ENCODE assay signal across 26 mouse cellular contexts in genomic region chr11:11708154-11708719, GRCm38 (mm10).
"Had no signal": no experiment of that assay in that cellular context is flagged by ENCODE, and none has a peak within 500 bp of the region (broad histone marks: within the 10 kb centered on the region; RNA-seq: fewer than 3 reads in every experiment).

No protein-coding gene starts in this region.

- H3K4me2 ChIP-seq: heart, embryonic 11.5 days; heart, embryonic 13.5 days; heart, embryonic 15.5 days; hindbrain, embryonic 13.5 days; hindbrain, embryonic 15.5 days; kidney, embryonic 15.5 days; limb, embryonic 13.5 days; limb, embryonic 15.5 days had no signal

- H3K4me1 ChIP-seq: heart, embryonic 15.5 days; hindbrain, embryonic 13.5 days; hindbrain, embryonic 15.5 days; kidney, embryonic 15.5 days; limb, embryonic 13.5 days; limb, embryonic 15.5 days had no signal

- H3K27ac ChIP-seq: gastrocnemius, adult 2 months; heart, embryonic 13.5 days; heart, embryonic 15.5 days; hindbrain, embryonic 13.5 days; hindbrain, embryonic 15.5 days; hindbrain, postnatal 0 days; kidney, embryonic 15.5 days; kidney, postnatal 0 days; limb, embryonic 13.5 days; limb, embryonic 15.5 days; liver, embryonic 14.5 days had no signal

- H3K4me3 ChIP-seq: gastrocnemius, adult 2 months; heart, embryonic 13.5 days; heart, embryonic 15.5 days; hindbrain, embryonic 13.5 days; hindbrain, embryonic 15.5 days; kidney, embryonic 15.5 days; limb, embryonic 13.5 days; limb, embryonic 15.5 days had no signal

- DNase-seq: gastrocnemius, adult 2 months; gastrocnemius, postnatal 10 days; gastrocnemius, postnatal 25 days; heart, adult 18-20 months; heart, postnatal 14 days; heart, postnatal 36 days; kidney, adult 11 months; kidney, adult 2 months; kidney, adult 9 months; kidney, postnatal 14 days; kidney, postnatal 36 days; layer of hippocampus, adult 9-11 months; layer of hippocampus, postnatal 36 days; left cerebral cortex, postnatal 4 days had no signal

- ATAC-seq: hindbrain, postnatal 0 days; intestine, embryonic 16.5 days had no signal

- H3K9me3 ChIP-seq: heart, embryonic 13.5 days; heart, embryonic 15.5 days; hindbrain, embryonic 13.5 days; hindbrain, embryonic 15.5 days; kidney, embryonic 15.5 days; limb, embryonic 13.5 days; limb, embryonic 15.5 days had no signal

- H3K27me3 ChIP-seq: heart, embryonic 15.5 days; hindbrain, embryonic 13.5 days; hindbrain, embryonic 15.5 days; kidney, embryonic 15.5 days; limb, embryonic 13.5 days; limb, embryonic 15.5 days had no signal

- H3K9ac ChIP-seq: heart, embryonic 13.5 days; heart, embryonic 15.5 days; hindbrain, embryonic 13.5 days; hindbrain, embryonic 15.5 days; kidney, embryonic 15.5 days; limb, embryonic 13.5 days; liver, embryonic 14.5 days had no signal

- H3K36me3 ChIP-seq: heart, embryonic 13.5 days; heart, embryonic 15.5 days; hindbrain, embryonic 13.5 days; hindbrain, embryonic 15.5 days; kidney, embryonic 15.5 days; limb, embryonic 13.5 days; limb, embryonic 15.5 days had no signal
